Mouse (Mus musculus) neural tube, embryonic 10.5 days (tissue): ENCODE measurements at regions not wholly inside any gene's neighbourhood (a gene's known extent, or its start where the extent isn't known, plus 50 kb on each side); places are given as distances from the start of the nearest gene placed in this dataset.

Experiments used
- DNase-seq: peaks from one replicate; pipeline ENCODE4 v3.0.0-alpha.2; 2017; ENCODE audit warnings: low spot score; ENCODE audit errors: extremely low spot score

- DNase-seq: peak; percentile 61
Observed at GRCm38 (mm10) chr7:79543231-79544071, 74.0 kb downstream of the Rhcg start.

DNA sequence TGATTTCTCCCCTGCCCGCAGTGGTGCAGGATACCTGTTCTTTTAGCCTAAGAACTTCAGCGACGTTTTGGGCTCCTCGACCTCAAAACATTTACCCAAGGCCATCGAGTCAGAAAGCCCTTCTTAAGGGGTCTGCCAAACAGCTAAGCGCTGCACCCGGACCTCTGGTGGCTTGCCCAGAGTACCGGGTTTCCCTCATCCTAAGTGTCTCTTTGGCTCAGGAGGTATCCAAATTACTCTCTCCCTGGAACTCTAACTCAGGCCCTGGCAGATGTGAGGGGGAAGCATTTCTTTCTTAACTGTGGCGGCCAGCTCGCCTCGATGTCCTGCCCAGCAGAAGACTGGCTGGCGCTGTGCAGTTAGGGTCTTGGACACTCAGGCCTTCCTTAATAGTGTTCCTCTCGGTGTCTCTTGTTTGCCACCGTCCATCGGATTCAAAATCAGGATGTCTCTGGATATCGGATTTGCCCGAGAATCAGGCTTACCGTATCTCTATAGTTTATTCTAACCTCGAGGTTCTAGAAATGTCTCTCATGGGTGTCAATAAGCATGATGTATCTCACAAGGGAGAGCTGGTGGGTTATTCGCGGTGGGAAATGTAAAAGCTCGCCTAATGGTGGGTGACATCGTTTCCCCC lies 75.0 kb downstream of the Rhcg start:
- DNase-seq: peak; percentile 53

DNA sequence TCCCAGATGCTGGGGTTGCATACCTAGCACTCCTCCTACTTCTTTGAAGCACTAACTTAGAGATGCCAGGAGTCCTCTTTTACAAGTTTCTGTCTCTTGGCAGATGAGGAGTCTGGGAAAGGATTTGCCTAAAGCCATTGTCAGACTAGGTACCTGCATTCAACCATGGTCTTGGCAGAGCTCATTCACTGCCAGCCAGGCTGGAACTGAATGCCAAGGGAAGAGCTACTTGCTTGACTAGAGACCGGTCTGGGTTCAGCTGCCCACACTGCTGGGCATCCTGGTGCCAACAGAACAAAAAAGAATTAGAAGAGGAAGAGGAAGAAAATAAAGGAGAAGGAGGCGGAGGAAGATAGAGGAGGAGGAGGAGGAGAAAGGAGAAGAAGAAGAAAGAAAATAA lies 74.1 kb upstream of the Polg start:
- no peak for DNase-seq

DNA sequence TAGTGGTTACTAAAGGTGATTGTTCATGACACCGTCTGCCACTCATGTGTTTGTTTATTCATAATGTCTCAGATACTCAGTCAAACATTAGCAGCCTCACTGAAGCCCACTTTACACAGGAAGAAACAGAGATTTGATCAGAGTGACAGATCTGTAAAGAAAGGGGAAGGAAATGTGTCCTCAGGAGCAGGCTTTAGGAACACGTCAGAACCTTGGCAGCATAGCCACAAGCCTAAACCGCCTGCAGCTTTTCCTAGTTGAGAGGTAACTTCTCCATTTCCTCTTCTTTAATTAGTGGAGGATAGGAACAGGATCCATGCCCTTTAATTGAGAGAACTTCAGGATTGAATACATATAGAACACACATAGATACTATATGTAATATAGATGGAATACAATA lies 73.3 kb upstream of the Polg start:
- no peak for DNase-seq

- DNase-seq: peak; percentile 76
Observed at GRCm38 (mm10) chr7:79536157-79536641, 70.0 kb upstream of the Polg start.

GRCm38 (mm10) chr7:79535251-79536111 lies 69.3 kb upstream of the Polg start:
- peak; percentile 80 for DNase-seq

- DNase-seq: peak; percentile 27
Observed at GRCm38 (mm10) chr7:79534819-79535218, 68.7 kb upstream of the Polg start.

DNA sequence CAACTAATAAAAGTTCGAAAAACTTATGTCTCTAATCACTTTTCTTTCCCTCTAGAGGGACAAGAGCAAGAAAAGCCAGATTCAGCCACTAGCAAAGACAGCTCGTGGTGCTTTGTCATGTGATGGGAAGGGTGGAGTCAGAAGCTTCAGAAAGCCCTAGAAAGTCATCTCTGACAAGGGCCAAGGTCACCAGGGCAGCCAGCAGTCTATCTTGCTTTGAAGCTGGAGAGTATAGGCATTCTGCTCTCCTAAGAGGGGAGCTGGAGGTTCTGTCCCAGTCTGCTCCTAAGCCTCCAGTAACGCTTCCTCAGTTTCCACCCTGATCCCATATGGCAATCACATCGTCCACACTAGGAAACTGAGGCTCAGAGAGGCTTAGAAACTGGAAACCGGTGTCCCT lies 68.2 kb upstream of the Polg start:
- DNase-seq: peak; percentile 32

GRCm38 (mm10) chr7:79532626-79533140 lies 66.5 kb upstream of the Polg start:
- DNase-seq: no peak

DNA sequence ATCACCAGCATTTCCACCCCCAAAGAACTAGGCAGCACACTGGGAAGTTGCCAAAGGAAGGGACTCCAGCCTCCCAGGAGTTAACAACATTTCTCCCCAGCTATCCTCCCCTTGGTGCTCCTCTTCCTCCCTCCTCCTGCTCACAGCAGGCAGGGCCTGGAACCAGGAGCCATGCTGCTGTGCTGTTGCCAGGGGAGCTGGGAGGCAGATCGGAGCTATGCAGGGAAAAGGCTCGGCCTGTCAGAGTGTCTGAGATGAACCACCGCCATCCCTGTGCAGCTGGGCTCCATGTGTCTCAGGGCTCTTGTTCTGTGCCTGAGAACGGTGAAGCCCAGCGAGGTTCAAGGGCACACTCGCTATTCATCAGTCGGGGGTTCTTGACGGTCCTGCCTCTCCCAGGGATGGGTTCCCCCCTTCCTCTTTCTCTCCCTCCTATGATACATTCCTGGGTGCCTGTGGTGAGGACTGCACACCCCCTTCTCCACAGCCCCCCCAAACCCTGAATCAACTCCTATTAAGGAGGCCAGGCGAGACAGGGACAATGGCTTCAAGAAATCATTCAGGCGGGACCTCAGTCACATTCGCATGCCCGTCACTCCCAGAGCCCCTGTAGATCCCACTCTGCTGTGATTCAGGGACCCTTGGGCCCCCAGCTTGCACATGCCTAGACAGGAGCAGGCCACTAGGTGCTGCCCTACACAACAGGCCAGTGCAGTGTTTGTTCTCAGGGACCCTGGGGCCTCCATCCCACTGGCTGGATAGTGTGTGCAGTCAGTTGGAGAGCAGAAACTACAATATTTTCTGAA lies 65.6 kb upstream of the Polg start:
- DNase-seq: peak; percentile 70

GRCm38 (mm10) chr7:79531142-79531541 lies 65.0 kb upstream of the Polg start:
- no peak for DNase-seq

GRCm38 (mm10) chr7:79529480-79529879 lies 63.3 kb upstream of the Polg start:
- no peak for DNase-seq

- no peak for DNase-seq
Observed at GRCm38 (mm10) chr7:79527984-79528383, 61.8 kb upstream of the Polg start.

DNA sequence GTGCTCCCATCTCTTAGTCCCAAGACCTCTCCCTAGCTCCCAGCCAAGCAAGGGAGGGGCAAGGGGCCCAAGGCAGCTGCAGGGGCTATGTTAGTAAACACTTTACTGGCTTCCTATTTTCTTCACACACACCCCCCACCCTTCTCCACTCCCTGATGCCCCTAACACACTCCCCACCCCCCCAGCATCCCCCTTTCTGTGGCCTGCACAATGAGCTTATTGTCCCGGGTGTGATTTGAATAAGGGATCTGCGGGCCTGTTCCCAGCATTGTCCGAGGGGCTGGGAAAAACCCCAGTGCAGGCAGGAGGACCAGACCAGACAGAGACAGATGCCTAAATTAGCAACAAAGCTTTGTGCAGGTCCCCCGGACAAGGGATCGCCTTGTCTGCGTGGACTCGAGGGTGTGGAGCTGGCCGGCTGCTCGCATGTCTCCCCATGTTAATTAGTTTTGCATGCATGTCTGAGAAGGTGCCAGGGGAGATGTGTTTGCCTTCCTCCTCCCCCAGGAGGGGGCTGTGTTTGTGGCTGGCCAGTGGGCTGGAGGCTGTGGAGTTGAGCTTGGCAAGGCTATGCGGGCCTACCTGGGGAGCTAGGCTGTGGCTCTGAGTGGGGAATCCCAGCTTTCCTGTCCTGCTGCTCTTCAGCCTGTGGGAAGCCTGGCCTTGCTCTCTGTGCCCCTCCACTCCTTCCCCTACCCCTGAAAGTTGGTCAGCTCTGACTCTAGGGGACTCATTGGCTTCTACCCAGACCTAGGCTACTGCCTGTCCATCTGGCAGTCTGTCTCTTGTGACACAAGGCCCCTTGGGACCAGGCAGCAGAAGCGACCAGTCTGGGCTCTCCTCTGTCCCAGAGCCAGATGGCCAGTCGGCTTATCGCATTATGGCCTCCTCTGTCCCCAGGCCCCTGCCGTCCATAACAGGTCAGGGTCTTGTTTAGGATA lies 59.8 kb upstream of the Polg start:
- DNase-seq: peak; percentile 70

DNA sequence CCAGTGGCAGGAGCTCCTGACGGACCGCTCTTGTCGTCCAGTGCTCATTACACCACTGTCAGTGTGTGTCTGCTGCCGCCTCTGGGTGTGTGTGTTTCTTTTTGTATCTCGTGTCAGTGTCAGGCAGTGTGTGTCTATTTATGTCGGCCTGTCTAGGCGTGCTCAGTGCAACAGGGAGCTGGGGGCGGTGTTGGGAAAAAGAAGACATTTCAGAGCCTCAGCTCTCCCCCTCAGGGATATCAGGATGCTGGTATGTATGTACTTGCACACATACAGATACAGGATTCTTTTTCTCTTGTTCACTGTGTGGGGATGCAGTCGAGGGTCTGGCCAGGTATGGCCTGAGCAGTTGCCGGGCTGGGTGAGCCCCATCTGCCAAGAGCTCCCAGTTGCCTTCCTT lies 58.8 kb upstream of the Polg start:
- DNase-seq: peak; percentile 27

DNA sequence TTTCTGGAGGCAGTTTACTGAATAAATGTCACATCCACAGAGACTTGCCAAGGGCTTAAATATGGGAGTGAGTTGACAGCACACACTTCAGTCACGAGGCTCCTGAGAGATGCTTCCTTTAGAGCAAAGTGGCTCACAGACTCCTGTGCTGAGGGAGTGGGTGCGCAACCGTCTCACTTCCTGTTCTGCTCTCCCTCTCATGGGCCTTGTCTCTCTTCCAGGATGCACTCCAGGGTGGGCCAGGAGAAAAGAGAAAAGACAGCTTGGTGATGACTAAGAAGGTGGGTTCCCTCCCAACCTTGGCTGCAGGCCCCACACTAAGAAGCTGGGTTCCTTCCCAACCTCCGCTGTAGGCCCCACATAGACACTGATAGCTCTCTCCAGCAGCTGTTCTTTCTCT lies 57.5 kb upstream of the Polg start:
- DNase-seq: no peak

- DNase-seq: no peak
Observed at GRCm38 (mm10) chr7:79522046-79522445, 55.9 kb upstream of the Polg start.

DNA sequence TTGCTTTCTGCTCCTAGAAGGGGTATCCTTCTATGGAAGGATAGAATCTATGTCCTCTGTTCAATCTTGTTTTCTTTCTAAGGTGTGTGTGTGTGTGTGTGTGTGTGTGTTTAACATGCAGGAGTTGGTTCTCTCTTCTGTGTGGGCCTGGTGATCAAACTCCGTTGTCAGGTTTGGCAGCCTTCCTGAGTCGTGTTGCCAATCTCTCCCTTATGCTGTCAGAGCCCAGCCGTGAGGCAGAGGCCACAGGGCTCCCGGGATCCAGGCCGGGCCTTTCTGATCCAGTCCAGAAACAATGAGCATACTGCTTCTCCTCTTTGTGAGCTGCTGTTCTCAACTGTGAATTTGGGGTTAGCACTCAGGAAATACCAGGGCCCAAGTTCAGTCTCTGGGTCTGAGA lies 55.1 kb upstream of the Polg start:
- no peak for DNase-seq

- no peak for DNase-seq
Observed at GRCm38 (mm10) chr7:79520222-79520710, 54.1 kb upstream of the Polg start.
